Mouse (Mus musculus) R1 (cell line): ENCODE data around the gene Prss29.

Source experiments
- DNase-seq: peaks from one replicate; pipeline ENCODE4 v3.0.0-alpha.2; 2018; ENCODE audit warnings: low read depth, low spot score

The Prss29 gene

GRCm38 (mm10) chr17:25318354-25318753, at the start of gene Prss29:
TSS of gene Prss29 (plus strand) at chr17:25318654.
- no peak for DNase-seq

GRCm38 (mm10) chr17:25270795-25271335, 47.6 kb upstream of the Prss29 start:
- no peak for DNase-seq

GRCm38 (mm10) chr17:25272326-25272725, 46.1 kb upstream of the Prss29 start:
- DNase-seq = peak; percentile 69

- DNase-seq = peak; percentile 94
Observed at GRCm38 (mm10) chr17:25272951-25273705, 45.3 kb upstream of the Prss29 start.

- DNase-seq = peak; percentile 99
Observed at GRCm38 (mm10) chr17:25273706-25274501, 44.5 kb upstream of the Prss29 start.

- no peak for DNase-seq
Observed at GRCm38 (mm10) chr17:25274571-25275346, 43.7 kb upstream of the Prss29 start, which contains the start of gene Ube2i. TSS of gene Ube2i (minus strand) at chr17:25274622.

- DNase-seq = no peak
Observed at GRCm38 (mm10) chr17:25275833-25276232, 42.6 kb upstream of the Prss29 start.

- DNase-seq = peak; percentile 96
Observed at GRCm38 (mm10) chr17:25282133-25282532, 36.3 kb upstream of the Prss29 start.

- peak; percentile 89 for DNase-seq
Observed at GRCm38 (mm10) chr17:25285033-25285432, 33.4 kb upstream of the Prss29 start.

GRCm38 (mm10) chr17:25288842-25289241, 29.6 kb upstream of the Prss29 start:
- peak; percentile 66 for DNase-seq

GRCm38 (mm10) chr17:25290411-25290810, 28.0 kb upstream of the Prss29 start:
- DNase-seq = no peak

GRCm38 (mm10) chr17:25293495-25293894, 25.0 kb upstream of the Prss29 start:
- no peak for DNase-seq

GRCm38 (mm10) chr17:25294111-25294510, 24.3 kb upstream of the Prss29 start:
- DNase-seq = no peak

- DNase-seq = no peak
Observed at GRCm38 (mm10) chr17:25298094-25298493, 20.4 kb upstream of the Prss29 start, which contains the start of gene Prss34. TSS of gene Prss34 (plus strand) at chr17:25298394.

- DNase-seq = no peak
Observed at GRCm38 (mm10) chr17:25308346-25308745, 10.1 kb upstream of the Prss29 start, which contains the start of gene Prss28. TSS of gene Prss28 (plus strand) at chr17:25308646.

- DNase-seq = no peak
Observed at GRCm38 (mm10) chr17:25320819-25321218, 2.4 kb downstream of the Prss29 start.

GRCm38 (mm10) chr17:25322930-25323329, 4.5 kb downstream of the Prss29 start:
- DNase-seq = no peak

- no peak for DNase-seq
Observed at GRCm38 (mm10) chr17:25332321-25332720, 13.9 kb downstream of the Prss29 start.

GRCm38 (mm10) chr17:25333943-25334342, 15.5 kb downstream of the Prss29 start:
- peak; percentile 85 for DNase-seq

GRCm38 (mm10) chr17:25338218-25338617, 19.8 kb downstream of the Prss29 start:
- no peak for DNase-seq

GRCm38 (mm10) chr17:25340003-25340402, 21.5 kb downstream of the Prss29 start:
- DNase-seq = no peak
